Mouse (Mus musculus) olfactory bulb, adult 2 months (tissue): ENCODE results near the gene Tmem156. TPM values are rescaled to one million over a fixed set of nuclear protein-coding genes. Genes with fewer than 3 reads are reported as not detected.

Source experiments
- H3K27ac ChIP-seq: fragments of 200-500 bp; 2 replicates; pipeline ENCODE4 v1.5.1; 2012; ENCODE audit warnings: low read depth, low read length; ENCODE audit not compliant: insufficient read depth
- H3K4me1 ChIP-seq: fragments of 200-500 bp; 2 replicates; pipeline ENCODE4 v1.6.1; 2012; ENCODE audit warnings: low read length; ENCODE audit not compliant: control insufficient read depth, insufficient read depth
- H3K4me3 ChIP-seq: fragments of 200-500 bp; 2 replicates; pipeline ENCODE4 v1.5.1; 2012; ENCODE audit warnings: mild to moderate bottlenecking, low read depth, low read length, moderate library complexity; ENCODE audit not compliant: insufficient read depth
- CTCF ChIP-seq: fragments of 200-500 bp; IDR thresholded peaks from 2 replicates; pipeline ENCODE4 v1.5.1; 2012; ENCODE audit warnings: low read depth, mild to moderate bottlenecking, low read length, moderate library complexity; ENCODE audit not compliant: insufficient read depth
- POLR2A ChIP-seq: fragments of 200-500 bp; IDR thresholded peaks from 2 replicates; pipeline ENCODE4 v1.6.1; 2012; ENCODE audit warnings: mild to moderate bottlenecking, low read depth, low read length, moderate library complexity; ENCODE audit not compliant: insufficient read depth
- WGBS: fragments of 180-500 bp; shearing (Covaris S2); methylation state at CpG from one replicate; pipeline ENCODE4 v1.1.7; 2018; 5-methylcytosine and 5-hydroxymethylcytosine counted together
- polyA plus RNA-seq: library from polyadenylated mRNA; stranded (reverse); fragments of >200 nt; gene quantifications from 2 replicates; pipeline ENCODE4 v1.2.4, GENCODE M21; 2012; ENCODE audit warnings: low replicate concordance; ENCODE audit not compliant: missing spikeins, insufficient read depth, insufficient read length

Tmem156 gene
- polyA plus RNA-seq, 1 experiment: not detected

GRCm38 (mm10) chr5:65024641-65025040 lies 67.3 kb downstream of the Tmem156 start:
- no peak for TF ChIP-seq CTCF
- H3K4me1 ChIP-seq: peaks cover 5% of the 10 kb centered on the region; the same call in 1 of the 2 replicates
- WGBS: 53% methylated on average over 2 of the region's 2 CpGs
- H3K27ac ChIP-seq: no peak overlapping the region
- no peak overlapping the region for H3K4me3 ChIP-seq

GRCm38 (mm10) chr5:65022006-65022405 lies 69.9 kb downstream of the Tmem156 start:
- no peak for TF ChIP-seq POLR2A
- TF ChIP-seq CTCF: no peak
- Histone ChIP-seq H3K4me3 (no peak overlapping the region), H3K4me1 (peaks cover 2% of the 10 kb centered on the region; the same call in 1 of the 2 replicates), H3K27ac (no peak overlapping the region)
- WGBS: 81% methylated on average over 4 of the region's 4 CpGs

GRCm38 (mm10) chr5:65019823-65020222 lies 72.1 kb downstream of the Tmem156 start:
- WGBS: 44% methylated on average over 7 of the region's 7 CpGs
- TF ChIP-seq POLR2A (no peak), CTCF (no peak)

GRCm38 (mm10) chr5:65019109-65019508 lies 72.8 kb downstream of the Tmem156 start:
- Histone ChIP-seq H3K4me3 (no peak overlapping the region), H3K4me1 (peaks cover 2% of the 10 kb centered on the region; the same call in 1 of the 2 replicates), H3K27ac (no peak overlapping the region)
- WGBS: 68% methylated on average over 8 of the region's 8 CpGs
- TF ChIP-seq POLR2A (no peak), CTCF (no peak)

More at GRCm38 (mm10) chr5:65019823-65020222, 72.1 kb downstream of the Tmem156 start:
- Histone ChIP-seq H3K27ac (no peak overlapping the region), H3K4me3 (no peak overlapping the region), H3K4me1 (peaks cover 2% of the 10 kb centered on the region; the same call in 1 of the 2 replicates)

GRCm38 (mm10) chr5:65015508-65015907 lies 76.4 kb downstream of the Tmem156 start:
- TF ChIP-seq CTCF (no peak), POLR2A (no peak)
- H3K27ac ChIP-seq: no peak overlapping the region
- peaks cover 2% of the 10 kb centered on the region; the same call in 1 of the 2 replicates for H3K4me1 ChIP-seq
- H3K4me3 ChIP-seq: no peak overlapping the region
- WGBS: 93% methylated on average over 3 of the region's 3 CpGs

- WGBS: 77% methylated on average over 7 of the region's 7 CpGs
- Histone ChIP-seq H3K27ac (no peak overlapping the region), H3K4me1 (no peaks in the 10 kb centered on the region), H3K4me3 (no peak overlapping the region)
- no peak for TF ChIP-seq CTCF
- TF ChIP-seq POLR2A: no peak
These were observed 79.9 kb downstream of the Tmem156 start for GRCm38 (mm10) chr5:65011901-65012573.

GRCm38 (mm10) chr5:65006011-65006491 lies 85.9 kb downstream of the Tmem156 start:
- Histone ChIP-seq H3K4me3 (no peak overlapping the region), H3K4me1 (peaks cover 9% of the 10 kb centered on the region), H3K27ac (no peak overlapping the region)
- 40% methylated on average over 4 of the region's 4 CpGs for WGBS
- TF ChIP-seq POLR2A (no peak), CTCF (no peak)

GRCm38 (mm10) chr5:65005251-65005650 lies 86.7 kb downstream of the Tmem156 start:
- H3K4me3 ChIP-seq: no peak overlapping the region
- peaks cover 9% of the 10 kb centered on the region for H3K4me1 ChIP-seq
- WGBS: 96% methylated on average over 4 of the region's 4 CpGs
- TF ChIP-seq CTCF: no peak
- no peak for TF ChIP-seq POLR2A
- H3K27ac ChIP-seq: no peak overlapping the region

Other genes starting within 250 kb of the Tmem156 start
- not detected in 2 replicates for gene Tlr1, start 158.6 kb downstream of the Tmem156 start, polyA plus RNA-seq
- gene Tlr6, start 132.0 kb downstream of the Tmem156 start, polyA plus RNA-seq: not detected in 2 replicates
- gene Fam114a1, start 122.1 kb downstream of the Tmem156 start, polyA plus RNA-seq: not detected in 2 replicates
- gene Klhl5, start 15.4 kb upstream of the Tmem156 start, polyA plus RNA-seq: not detected in 2 replicates
- not detected in 2 replicates for gene Wdr19, start 107.6 kb upstream of the Tmem156 start, polyA plus RNA-seq
- not detected in 2 replicates for gene Rfc1, start 243.5 kb upstream of the Tmem156 start, polyA plus RNA-seq